Mouse (Mus musculus): Measurements from ENCODE around the gene Nap1l1.
"Not testable (repeated sequence)": the region's sequence is repeated elsewhere in the genome, so short reads cannot be mapped to it uniquely, and the experiment has no call there.

- TF ChIP-seq CTCF (IDR thresholded peaks at IDR 0.05; ENCODE audit: low read depth, low read length); POLR2A (IDR thresholded peaks at IDR 0.05; ENCODE audit: borderline replicate concordance, low read depth, low read length): not testable (repeated sequence)
Measured at GRCm38 (mm10) chr10:111490079-111490478, 17.1 kb downstream of the Nap1l1 start.
